Mouse (Mus musculus) adrenal gland, postnatal 36 days (tissue): ENCODE data around the gene Bcl2l10. TPM values are rescaled to one million over a fixed set of nuclear protein-coding genes. Genes with fewer than 3 reads are reported as not detected.
"Not testable (repeated sequence)": the region's sequence is repeated elsewhere in the genome, so short reads cannot be mapped to it uniquely, and the experiment has no call there.

Experiments
- DNase-seq, 2 experiments: peaks; one replicate each; pipeline ENCODE4 v3.0.0; 2021; ENCODE audit warnings: mixed read lengths in 1 of 2
- total RNA-seq, 2 experiments: library from RNA; stranded (reverse); gene quantifications; 2 replicates each; pipeline ENCODE4 v1.2.3; 2021

The Bcl2l10 gene
- total RNA-seq, 2 experiments from 2014 or later = 0.83 TPM; not detected in 1

DNA sequence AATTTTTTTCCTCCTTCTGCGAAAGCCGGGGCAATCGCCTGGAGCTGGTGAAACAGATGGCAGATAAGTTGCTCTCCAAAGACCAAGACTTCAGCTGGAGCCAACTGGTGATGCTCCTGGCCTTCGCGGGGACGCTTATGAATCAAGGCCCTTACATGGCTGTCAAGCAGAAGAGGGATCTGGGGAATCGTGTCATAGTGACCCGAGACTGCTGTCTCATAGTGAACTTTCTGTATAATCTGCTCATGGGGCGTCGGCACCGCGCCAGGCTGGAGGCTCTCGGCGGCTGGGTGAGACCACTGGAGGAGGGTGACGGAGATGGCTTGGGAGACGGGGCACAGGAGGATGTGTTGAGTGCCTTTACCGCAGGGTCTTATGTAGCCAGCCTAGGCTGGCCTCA lies 508 bp downstream of the Bcl2l10 start:
- DNase-seq = peak in 1 of 2 experiments; percentile 13

DNA sequence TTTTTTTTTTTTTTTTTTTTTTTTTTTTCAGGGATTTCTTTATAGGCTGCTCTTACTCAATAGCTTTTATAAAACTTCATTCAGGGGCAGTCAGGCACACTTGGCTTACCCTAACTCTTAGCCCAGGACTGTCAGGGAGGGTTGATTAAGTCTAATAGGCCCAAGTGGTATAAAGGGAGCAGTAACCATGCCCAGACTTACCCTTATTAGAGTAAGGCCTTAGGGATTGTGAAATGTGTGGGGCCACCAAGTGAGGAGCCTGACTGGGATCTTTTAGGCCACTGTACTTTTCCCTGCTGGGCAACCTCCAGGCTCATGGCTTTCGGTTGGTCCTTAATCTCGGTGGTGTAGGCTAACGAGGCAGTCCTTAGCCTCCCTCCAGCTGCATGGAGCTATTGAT lies 1.1 kb downstream of the Bcl2l10 start:
- DNase-seq = no peak

DNA sequence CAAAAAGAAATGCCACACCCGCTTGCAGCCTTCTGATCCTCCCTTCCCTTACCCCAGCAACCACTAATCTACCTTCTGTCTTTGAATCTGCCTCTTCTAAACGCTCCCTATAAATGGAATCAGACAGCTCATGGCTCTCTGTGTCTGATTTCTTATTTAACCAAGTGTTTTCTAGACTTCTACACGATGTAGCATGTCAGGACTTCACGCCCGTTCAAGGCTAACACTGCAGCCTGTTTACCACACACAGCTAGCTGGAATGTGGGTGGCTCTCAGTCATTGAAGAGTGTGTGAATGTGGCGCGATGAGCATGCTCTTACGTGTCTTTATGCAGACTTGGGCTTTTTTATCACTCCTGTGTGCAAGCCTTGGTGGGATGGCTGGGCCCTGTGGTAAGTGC lies 5.5 kb downstream of the Bcl2l10 start:
- no peak for DNase-seq

DNA sequence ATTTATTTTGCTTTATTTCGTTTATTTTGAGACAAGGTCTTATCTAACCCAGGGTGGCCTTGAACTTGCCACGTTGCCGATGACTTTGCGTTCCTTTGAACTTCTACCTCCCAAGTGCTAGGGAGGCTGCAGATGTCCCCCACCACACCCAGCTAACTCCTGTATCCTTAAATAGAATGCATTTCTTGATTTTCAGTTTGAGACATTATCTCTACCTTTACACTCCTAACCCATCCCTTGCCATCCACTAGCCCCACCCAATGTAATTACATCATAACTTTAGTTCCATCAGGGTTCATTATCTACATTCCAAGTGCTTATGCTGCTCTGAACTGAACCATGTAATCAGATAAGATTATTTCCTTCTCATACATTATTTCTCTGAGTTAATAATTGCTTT lies 8.2 kb downstream of the Bcl2l10 start:
- no peak for DNase-seq

DNA sequence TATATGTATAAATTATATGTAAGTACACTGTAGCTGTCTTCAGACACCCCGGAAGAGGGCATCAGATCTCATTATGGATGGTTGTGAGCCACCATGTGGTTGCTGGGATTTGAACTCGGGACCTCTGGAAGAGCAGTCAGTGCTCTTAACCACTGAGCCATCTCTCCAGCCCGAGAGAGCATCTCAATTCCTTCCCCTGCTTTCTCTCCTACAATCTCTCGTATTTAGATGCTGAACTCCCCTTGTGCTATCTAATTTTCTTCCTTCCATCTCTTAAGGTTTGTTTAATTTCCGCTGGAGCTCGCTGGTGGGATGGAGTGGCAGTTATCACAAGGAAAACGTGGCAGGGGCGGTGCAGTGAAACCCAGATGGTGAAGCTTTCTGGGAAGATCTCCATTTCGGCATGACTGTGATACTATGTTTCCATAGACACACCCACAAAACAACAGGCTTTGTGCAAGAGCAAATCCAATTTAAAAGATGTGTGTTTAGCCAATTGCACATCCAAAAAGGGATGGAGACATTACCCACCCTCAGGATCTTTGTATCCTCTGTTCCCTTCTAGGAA lies 9.6 kb downstream of the Bcl2l10 start:
- DNase-seq = no peak

DNA sequence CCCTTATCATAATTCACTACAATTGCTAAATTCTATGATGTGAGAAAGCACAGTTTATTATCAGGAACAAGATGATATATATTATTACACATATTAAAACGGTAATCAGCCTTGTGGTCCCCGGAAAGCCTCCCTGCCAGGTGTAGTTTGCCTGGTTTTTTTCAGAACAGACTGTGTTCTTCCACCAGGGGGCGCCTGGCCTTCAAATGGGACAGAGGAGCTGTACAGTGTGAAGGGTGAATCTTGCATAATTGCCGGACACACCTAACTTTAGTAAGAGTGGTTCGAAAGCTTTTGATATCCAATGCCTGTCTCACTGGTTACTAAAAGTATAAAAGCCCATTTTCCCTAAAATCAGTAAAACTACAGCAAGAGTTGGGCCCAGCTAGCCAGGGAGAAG lies 14.1 kb downstream of the Bcl2l10 start:
- DNase-seq = peak; percentile 83 to 90

DNA sequence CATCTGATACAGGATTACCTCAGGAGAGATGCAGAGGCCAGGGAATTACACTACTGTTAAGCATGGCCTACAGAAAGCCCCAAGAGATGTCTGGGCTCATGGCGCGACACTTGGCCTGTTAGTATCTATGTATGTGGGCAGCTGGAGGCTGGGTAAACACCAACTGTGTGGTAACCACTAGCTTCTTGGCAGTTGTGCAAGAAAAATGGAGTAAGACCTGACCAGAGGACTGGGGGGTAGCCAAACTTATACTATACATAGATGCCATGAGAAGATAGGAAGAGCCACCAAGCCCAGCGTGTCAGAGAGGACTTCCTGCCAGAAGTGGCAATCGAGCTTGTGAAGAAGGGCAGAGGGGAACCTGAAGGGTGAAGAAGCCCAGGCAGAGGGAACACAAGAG lies 14.6 kb downstream of the Bcl2l10 start:
- DNase-seq = no peak

DNA sequence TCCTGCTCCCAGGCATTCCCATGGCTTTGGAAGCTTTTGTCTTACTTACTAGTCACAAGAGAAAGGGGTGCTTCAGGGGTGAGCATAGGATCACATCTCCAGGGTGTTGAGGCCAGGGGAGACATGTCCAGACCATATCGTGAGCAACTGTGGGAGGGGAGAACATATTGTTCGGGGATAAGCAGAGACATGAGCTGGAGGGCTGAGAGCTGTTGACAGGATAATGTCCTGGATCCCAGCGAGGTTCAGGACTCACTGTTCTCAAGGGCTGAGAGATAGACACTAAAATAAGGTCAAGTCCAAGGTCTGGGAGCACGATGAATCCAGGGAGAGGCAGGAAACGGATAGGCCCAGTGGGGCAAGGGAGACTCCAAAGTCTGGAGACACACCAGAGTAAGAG lies 15.4 kb downstream of the Bcl2l10 start:
- DNase-seq = peak; percentile 24 to 58

DNA sequence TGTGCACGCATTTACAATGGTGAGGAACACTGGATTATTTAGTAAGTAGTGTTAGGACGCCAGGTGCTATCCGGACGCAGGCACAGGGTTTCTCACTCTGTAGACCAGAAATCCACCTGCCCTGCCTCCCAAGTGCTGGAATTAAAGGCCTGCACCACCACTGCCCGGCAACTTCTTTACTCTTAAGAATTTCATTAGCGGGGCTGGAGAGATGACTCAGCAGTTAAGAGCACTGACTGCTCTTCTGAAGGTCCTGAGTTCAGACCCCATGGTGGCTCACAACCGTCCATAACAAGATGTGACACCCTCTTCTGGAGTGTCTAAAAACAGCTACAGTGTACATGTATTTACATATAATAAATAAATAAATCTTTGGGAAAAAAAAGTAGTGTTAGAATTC lies 16.1 kb downstream of the Bcl2l10 start:
- not testable (repeated sequence) for DNase-seq

DNA sequence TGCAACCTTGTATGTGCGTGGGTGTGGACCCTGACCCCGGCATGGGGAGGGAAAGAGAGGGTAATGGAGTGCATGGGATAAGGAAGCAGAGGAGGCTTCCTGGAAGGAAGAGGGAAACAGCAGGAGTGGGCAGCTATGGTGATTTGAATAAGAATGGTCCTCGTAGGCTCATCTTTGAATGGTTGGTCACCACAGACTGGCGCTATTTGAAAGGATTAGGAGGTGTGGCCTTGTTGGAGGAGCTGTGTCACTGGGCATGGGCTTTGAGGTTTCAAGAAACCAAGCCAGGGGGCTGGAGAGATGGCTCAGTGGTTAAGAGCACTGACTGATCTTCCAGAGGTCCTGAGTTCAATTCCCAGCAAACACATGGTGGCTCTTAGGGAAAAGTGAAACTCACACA lies 17.6 kb downstream of the Bcl2l10 start:
- no peak for DNase-seq

DNA sequence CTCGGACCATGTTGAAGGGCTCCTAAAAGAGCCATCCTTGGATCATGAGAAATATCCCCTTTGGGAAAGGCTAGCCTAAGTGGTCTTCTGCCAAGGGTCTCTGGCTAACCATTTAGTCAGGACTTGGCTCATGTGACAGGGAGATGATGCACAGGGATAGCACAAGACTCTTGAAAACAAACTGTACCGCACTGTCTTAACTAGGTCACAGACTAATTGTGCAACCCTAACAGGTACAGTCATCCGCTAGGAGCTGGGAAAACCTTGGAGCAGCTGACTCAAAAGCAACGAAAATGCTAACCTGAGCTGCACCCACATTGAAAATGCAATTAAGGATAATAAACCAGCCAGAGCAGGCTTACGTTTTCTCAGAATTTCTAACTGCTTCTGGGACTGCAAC lies 18.6 kb downstream of the Bcl2l10 start:
- peak; percentile 27 to 43 for DNase-seq

DNA sequence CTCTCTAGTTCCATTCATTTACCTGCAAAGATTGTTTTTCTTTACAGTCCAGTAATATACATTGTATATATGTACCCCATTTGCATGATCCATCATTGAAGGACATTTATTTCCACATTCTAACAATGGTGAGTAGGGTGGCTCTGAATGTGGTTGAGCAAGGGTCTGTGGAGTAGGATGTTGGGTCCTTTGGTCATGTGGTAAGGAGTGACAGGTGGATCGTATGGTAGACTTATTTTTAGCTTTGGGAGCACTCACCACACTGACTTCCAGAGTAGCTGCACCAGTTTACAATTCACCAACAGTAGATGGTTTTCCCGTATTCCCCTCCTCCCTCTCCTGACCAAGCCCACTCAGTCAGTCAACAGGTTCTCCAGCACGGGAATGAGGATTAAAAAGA lies 21.2 kb downstream of the Bcl2l10 start:
- no peak for DNase-seq

DNA sequence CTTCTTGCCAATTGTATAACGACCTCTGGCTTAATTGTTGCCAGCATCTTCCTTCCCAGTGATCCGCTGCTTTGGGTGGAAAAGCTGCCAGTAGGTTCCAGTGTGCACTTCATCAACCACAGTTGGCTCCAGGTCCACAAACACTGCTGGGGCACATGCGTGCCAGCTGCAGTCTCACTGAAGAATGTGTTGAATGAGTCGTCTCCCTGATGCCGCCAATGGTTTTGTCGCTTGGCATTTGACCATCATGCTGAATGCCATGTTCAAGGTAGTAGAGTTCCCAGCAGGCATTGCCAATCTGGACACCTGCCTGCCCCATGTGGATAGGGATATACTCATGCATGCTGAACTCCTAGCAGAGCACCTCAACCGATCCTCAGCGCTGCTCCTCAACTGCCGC lies 28.0 kb downstream of the Bcl2l10 start:
- peak; percentile 19 to 23 for DNase-seq

DNA sequence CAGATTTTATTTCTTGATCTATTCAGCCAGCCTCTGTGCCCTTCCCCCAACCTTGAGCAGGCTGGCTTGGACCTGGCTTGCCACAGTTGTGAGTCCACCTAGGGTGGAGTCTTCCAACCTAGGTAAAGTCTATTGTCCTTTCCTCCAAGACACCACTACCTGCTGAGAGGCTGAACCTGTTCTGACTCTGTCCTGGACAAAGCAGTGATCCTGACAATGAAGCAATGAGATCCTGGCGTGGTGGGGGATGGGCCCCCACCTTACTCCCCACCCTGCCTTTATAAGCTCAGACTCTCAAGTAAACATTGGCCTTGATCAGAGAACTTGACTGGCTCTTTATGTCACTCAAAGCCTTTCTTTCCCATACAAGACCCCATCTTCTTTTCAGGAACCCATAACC lies 28.9 kb downstream of the Bcl2l10 start:
- no peak for DNase-seq

DNA sequence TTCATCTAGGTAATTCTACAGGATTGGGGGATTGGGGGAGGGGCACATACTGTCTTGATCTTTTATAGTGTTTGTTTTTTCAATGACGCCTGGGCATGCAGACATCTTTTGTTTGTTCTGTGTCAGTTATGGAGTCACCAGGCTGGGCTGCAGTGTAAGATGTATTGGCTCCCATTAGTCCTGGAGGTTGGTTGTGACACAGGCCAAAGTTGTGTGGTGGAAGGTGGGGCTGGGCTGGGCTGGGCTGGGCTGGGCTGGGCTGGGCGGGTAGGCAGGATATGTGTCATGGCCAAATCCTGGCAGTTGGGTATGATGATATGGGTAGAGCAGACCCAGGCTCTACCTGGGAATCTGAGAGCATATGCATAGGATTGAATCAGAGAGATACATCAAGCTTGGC lies 31.2 kb downstream of the Bcl2l10 start:
- DNase-seq = no peak

DNA sequence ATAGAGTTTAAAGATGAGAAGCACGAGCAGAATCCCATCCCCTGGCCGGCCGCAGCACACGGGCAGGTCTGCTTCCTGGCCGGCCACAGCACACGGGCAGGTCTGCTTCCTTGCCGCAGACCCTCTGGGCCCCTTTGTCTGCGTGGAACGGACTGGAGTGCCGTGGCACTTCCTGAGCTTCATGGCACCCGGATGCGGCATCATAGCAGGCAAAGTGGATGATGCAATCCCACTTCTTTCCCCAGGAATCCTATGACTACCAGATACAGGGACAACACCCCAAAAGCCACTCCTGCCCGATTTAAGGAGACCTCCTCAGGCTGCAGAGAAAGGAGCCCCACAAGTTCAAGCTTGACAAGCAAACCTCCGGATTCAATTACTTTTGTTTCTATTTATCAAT lies 35.3 kb downstream of the Bcl2l10 start:
- DNase-seq = no peak

DNA sequence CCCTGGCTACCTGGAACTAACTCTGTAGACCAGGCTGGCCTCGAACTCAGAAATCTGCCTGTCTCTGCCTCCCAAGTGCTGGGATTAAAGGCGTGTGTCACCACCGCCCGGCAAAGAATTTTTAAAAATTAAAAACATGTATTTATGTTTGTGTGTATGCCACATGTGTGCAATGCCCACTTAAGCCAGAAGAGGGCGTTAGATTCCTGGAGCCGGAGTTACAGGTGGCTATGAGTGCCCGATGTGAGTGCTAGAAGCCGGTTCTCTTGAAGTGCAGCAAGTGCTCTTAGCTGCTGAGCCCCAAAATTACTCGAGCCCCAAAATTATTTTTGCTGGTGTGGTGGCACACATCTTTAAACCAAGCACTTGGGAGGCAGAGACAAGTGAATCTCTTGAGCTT lies 36.2 kb downstream of the Bcl2l10 start:
- DNase-seq = no peak

DNA sequence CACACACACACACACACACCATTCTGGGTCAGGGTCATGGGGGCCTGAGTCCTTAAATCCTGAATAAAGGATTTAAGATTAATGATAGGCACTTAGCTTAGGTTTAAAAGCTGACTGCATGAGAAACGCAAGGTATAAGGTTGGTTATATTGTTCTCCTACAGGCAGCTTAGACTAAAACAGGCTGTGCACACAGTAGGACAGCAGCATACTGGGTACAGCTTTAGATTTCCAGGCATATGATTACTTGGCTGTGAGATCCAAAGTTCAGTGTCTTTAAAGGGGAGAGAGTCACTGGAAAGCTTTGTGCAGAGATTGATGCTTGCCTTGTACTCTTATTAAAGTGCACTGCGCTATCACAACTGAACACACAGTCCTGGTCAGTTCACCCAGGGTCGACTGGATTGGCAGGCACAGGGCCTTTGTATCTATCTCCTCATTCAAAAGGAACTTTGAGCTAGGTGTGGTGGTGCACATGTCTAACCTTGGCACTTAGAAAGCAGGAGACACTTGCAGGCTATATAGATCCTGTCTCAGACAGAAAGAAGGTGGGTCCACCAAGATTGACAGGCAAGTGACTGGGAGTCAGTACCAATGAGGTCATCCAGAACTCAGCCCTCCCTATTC lies 36.9 kb downstream of the Bcl2l10 start:
- DNase-seq = no peak

DNA sequence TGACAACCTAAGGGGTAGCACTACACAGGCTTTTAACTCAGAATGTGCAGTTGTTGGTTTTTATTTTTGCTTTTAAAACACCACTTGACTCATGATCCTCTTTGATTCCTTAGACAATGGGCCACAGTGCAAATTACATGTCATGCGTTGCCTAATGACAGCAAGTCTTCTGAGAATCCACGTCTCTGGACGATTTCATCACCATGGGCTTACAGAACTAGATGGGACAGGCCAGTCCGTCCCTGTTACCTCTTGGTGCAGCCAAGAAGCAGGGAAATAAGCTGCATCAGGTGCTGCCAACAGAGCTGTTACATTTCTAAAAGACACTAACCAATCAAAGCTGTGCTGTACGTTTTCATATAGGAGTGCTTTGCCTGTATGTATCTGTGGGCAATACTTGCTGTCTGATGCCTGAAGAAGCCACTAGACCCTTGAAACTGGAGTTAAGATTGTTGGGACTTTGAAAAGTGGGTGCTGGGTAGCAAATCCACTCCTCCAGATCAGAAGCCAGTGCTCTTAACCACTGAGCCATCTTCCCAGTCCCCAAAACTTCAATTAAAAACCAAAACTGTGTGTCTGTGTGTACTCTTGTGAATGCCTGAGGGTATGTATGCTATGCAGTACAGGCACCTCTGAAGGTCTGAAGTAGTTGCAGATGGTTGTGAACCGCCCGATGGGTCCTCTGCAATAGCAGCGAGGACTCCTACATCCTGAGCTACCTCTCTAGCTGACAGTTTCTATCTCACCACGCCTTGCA lies 37.8 kb downstream of the Bcl2l10 start:
- no peak for DNase-seq

DNA sequence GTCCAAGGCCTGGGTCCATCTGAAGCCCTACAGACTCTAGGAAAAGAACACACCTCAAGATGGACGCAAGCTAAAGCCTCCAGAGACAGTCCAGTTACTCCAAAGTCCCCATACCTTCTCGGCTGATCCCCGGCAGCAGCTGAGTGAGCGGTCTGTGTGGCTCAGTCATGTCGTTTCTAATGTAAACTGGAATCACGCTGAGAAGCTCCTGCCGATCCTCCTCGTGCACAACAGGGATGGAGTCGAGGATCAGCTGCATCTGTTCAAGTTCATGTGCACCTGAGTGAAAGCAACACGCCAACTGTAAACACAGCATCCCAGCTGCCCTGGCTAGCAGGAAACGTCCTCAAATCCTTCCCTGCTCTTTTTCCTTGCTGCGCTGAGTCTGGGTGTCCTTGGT lies 45.7 kb downstream of the Bcl2l10 start:
- DNase-seq = no peak

DNA sequence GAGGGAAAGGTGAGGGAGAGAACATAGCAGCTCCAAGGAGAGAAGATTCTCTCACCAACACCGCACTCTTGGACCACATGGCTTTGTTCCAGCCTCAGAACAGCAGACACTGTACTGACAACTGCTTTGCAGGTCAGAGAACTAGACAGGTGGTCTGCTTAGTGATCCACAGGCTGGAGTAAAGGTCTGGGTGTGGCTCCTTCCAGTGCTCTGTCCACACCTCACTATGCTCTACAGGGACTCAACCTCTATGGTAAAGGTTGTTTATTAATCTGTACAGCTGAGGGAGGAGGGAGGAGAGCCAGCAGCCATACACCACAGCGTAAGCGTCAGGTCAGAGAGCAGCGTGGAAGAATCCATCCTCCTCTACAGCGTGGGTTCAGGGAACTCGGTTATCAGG lies 48.4 kb downstream of the Bcl2l10 start:
- DNase-seq = no peak

DNA sequence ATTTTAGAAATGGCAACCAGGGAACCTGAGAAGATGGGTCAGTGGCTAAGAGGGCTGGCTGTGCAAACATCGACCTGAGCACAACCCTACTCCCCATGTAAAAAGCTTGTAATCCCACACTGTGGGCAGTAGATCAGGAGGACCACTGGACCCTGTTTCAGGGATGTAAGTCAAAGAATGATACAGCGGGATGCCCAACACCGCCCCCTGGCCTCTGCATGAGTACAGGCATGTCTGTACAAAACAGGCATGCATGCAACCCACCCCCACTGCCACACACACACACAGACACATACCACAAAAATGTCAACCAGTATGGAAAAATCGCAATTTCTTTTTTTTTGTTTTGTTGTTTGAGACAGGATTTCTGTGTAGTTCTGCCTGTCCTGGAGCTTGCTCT lies 51.5 kb downstream of the Bcl2l10 start:
- no peak for DNase-seq

DNA sequence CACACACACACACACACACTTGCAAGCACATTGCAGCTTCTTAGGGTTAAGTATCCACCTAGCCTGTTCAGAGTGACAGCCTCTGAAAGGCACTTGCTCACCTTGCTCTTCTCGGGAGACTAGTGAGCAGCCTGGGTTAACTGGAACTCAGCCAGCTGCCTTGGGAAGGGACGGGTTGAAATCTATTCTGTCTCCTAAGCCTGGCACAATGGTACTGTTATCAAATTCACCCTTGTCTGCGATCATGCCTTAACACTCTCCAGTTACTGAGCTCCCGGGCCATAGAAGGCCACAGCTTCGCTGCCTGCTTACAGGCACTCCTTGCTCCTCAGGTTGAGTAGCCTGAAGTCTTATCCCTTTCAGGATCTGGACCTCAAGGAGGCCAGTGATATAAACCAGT lies 53.1 kb downstream of the Bcl2l10 start:
- peak in 1 of 2 experiments; percentile 39 for DNase-seq
